Comparison of ENCODE assay signal across 8 mouse cellular contexts in genomic region chr8:120536306-120537206, GRCm38 (mm10). TPM values are rescaled to one million over a fixed set of nuclear protein-coding genes. Genes with fewer than 3 reads are reported as not detected.
DNase-seq lines count a peak whose midpoint lies in the region; ATAC-seq lines count a peak whose summit lies in the region.

No protein-coding gene starts in this region.

- H3K9me3 ChIP-seq in embryonic facial prominence, embryonic 10.5 days: no peaks in the 10 kb centered on the region
- no peaks in the 10 kb centered on the region for H3K9me3 ChIP-seq in hindbrain, embryonic 12.5 days (replicated peaks)
- H3K9me3 ChIP-seq in liver, embryonic 13.5 days (replicated peaks): no peaks in the 10 kb centered on the region
- no peaks in the 10 kb centered on the region for H3K9me3 ChIP-seq in neural tube, embryonic 11.5 days (ENCODE audit: control insufficient read depth, low read length)

- peaks cover 96% of the 10 kb centered on the region for H3K4me1 ChIP-seq in embryonic facial prominence, embryonic 10.5 days
- H3K4me1 ChIP-seq in hindbrain, embryonic 12.5 days: peaks cover 95% of the 10 kb centered on the region
- peaks cover 93% of the 10 kb centered on the region for H3K4me1 ChIP-seq in liver, embryonic 13.5 days (replicated peaks)
- peaks cover 76% of the 10 kb centered on the region for H3K4me1 ChIP-seq in neural tube, embryonic 11.5 days (ENCODE audit: control insufficient read depth, insufficient read depth, low read length)

- H3K27me3 ChIP-seq in embryonic facial prominence, embryonic 10.5 days (replicated peaks; ENCODE audit: low read depth, poor library complexity, severe bottlenecking): peaks cover 71% of the 10 kb centered on the region
- H3K27me3 ChIP-seq in hindbrain, embryonic 12.5 days: peaks cover 8% of the 10 kb centered on the region; the same call in 1 of the 2 replicates
- H3K27me3 ChIP-seq in liver, embryonic 13.5 days: no peaks in the 10 kb centered on the region
- H3K27me3 ChIP-seq in neural tube, embryonic 11.5 days (ENCODE audit: control insufficient read depth, insufficient read depth, low read length): no peaks in the 10 kb centered on the region

- under 1% methylated on average over 61 of the region's 61 CpGs for WGBS in embryonic facial prominence, embryonic 10.5 days
- WGBS in hindbrain, embryonic 12.5 days: under 1% methylated on average over 60 of the region's 61 CpGs
- WGBS in liver, embryonic 13.5 days (ENCODE audit: insufficient replicate concordance): under 1% methylated on average over 59 of the region's 61 CpGs
- WGBS in neural tube, embryonic 11.5 days: under 1% methylated on average over 58 of the region's 61 CpGs

- peak overlapping the region; percentile 75 for H3K9ac ChIP-seq in hindbrain, embryonic 12.5 days
- H3K9ac ChIP-seq in liver, embryonic 13.5 days: peak overlapping the region; percentile 96
- H3K9ac ChIP-seq in neural tube, embryonic 11.5 days (ENCODE audit: low read length): peak overlapping the region; percentile 87

- H3K4me2 ChIP-seq in hindbrain, embryonic 12.5 days (replicated peaks): peak overlapping the region; percentile 87
- H3K4me2 ChIP-seq in liver, embryonic 13.5 days: peak overlapping the region; percentile 100
- peak overlapping the region; percentile 97 for H3K4me2 ChIP-seq in neural tube, embryonic 11.5 days (ENCODE audit: low read depth)

- peak; percentile 56 to 60 for DNase-seq in left cerebral cortex, adult 18-20 months (ENCODE audit: low spot score in 2 of 2)
- DNase-seq in left cerebral cortex, adult 11 months (ENCODE audit: low spot score): no peak
- peak; percentile 57 for DNase-seq in NIH3T3 (ENCODE audit: low read depth)
- DNase-seq in embryonic facial prominence, embryonic 10.5 days (ENCODE audit: low spot score): no peak
- peak; percentile 53 for DNase-seq in liver, embryonic 13.5 days
- DNase-seq in neural tube, embryonic 11.5 days (ENCODE audit: low spot score): no peak
- no peak for DNase-seq in gastrocnemius, postnatal 14 days

- no peak for ATAC-seq in hindbrain, embryonic 12.5 days (ENCODE audit: low FRiP score)
- ATAC-seq in liver, embryonic 13.5 days (ENCODE audit: low read depth): peak; percentile 35
- ATAC-seq in neural tube, embryonic 11.5 days (ENCODE audit: insufficient read depth, low FRiP score, low TSS enrichment): peak; percentile 1; the same call in 1 of the 2 replicates

- intact Hi-C loops in gastrocnemius, postnatal 14 days (cut with DNase I; ENCODE audit: low total_unique reads): loop anchor here (5.0 kb wide), 1 partner anchor 129 kb away; no protein-coding TSS in a partner anchor

- peak overlapping the region; percentile 79 for H3K4me3 ChIP-seq in embryonic facial prominence, embryonic 10.5 days
- peak overlapping the region; percentile 57 for H3K4me3 ChIP-seq in hindbrain, embryonic 12.5 days
- H3K4me3 ChIP-seq in liver, embryonic 13.5 days (replicated peaks): peak overlapping the region; percentile 89
- peak overlapping the region; percentile 62 for H3K4me3 ChIP-seq in neural tube, embryonic 11.5 days (ENCODE audit: low read depth, low read length)

- no peaks in the 10 kb centered on the region for H3K36me3 ChIP-seq in embryonic facial prominence, embryonic 10.5 days (replicated peaks)
- no peaks in the 10 kb centered on the region for H3K36me3 ChIP-seq in hindbrain, embryonic 12.5 days
- 0 out of 2 replicates have a peak, but pooled peaks cover 3% of the 10 kb centered on the region for H3K36me3 ChIP-seq in liver, embryonic 13.5 days
- H3K36me3 ChIP-seq in neural tube, embryonic 11.5 days (ENCODE audit: control insufficient read depth, insufficient read depth, low read length): no peaks in the 10 kb centered on the region

- H3K27ac ChIP-seq in embryonic facial prominence, embryonic 10.5 days (replicated peaks): peak overlapping the region; percentile 90
- peak overlapping the region; percentile 99 for H3K27ac ChIP-seq in hindbrain, embryonic 12.5 days
- H3K27ac ChIP-seq in liver, embryonic 13.5 days: peak overlapping the region; percentile 94
- peak overlapping the region; percentile 98 for H3K27ac ChIP-seq in neural tube, embryonic 11.5 days (ENCODE audit: low read depth, low read length)

RNA-seq across cellular contexts. Expression of gene Gins2, which starts 52.5 kb away (rescaled TPM):
- total RNA-seq in left cerebral cortex, adult 18-20 months (2021): 1 to 10 TPM; 2.1 to 2.4 TPM
- polyA plus RNA-seq in embryonic facial prominence, embryonic 10.5 days (2016; fragmentation: Nextera tagmentation; extraction: Ambion mirVana): 156 TPM in 2 replicates
- polyA plus RNA-seq in hindbrain, embryonic 12.5 days (2016; fragmentation: Nextera tagmentation; extraction: Ambion mirVana): 49.6 and 65.3 TPM in 2 replicates
- 75.6 and 75.9 TPM in 2 replicates for polyA plus RNA-seq in liver, embryonic 13.5 days (2015; fragmentation: Nextera tagmentation; extraction: Ambion mirVana)
- polyA plus RNA-seq in neural tube, embryonic 11.5 days (2014; fragmentation: Nextera tagmentation; extraction: Ambion mirVana): 101 and 109 TPM in 2 replicates
- 1 to 10 TPM; 2.9 to 3.6 TPM for total RNA-seq in gastrocnemius, postnatal 14 days (2021)

Comparison
In these comparisons a context has a peak if more than half of its experiments do, and no peak if none do; other contexts are left out.
1. DNase-seq: peak in left cerebral cortex, adult 18-20 months (2 of 2), NIH3T3 (single experiment) and liver, embryonic 13.5 days (single experiment); none in left cerebral cortex, adult 11 months (single experiment), embryonic facial prominence, embryonic 10.5 days (single experiment), neural tube, embryonic 11.5 days (single experiment) and gastrocnemius, postnatal 14 days (single experiment).
2. Peak in every context shown above with its lines, with median percentiles within 50 percentile points of each other: H3K27ac ChIP-seq, H3K4me3 ChIP-seq, H3K4me2 ChIP-seq and H3K9ac ChIP-seq.